Mouse (Mus musculus) limb, embryonic 14.5 days (tissue): Measurements from ENCODE around the gene Tmem8. TPM values are rescaled to one million over a fixed set of nuclear protein-coding genes. Genes with fewer than 3 reads are reported as not detected.

Experiments used
- ATAC-seq: fragments of 200-750 bp; cut with Nextera tagmentation; 2 replicates; pipeline ENCODE4 v1.8.0; 2017; ENCODE audit warnings: low read depth, moderate number of reproducible peaks, moderate TSS enrichment; ENCODE audit not compliant: low FRiP score
- DNase-seq: peaks from one replicate; pipeline ENCODE4 v3.0.0-alpha.2; 2015; ENCODE audit warnings: low spot score
- H3K27ac ChIP-seq: fragments of 300-500 bp; sonication (generic); replicated peaks from 2 replicates; pipeline ENCODE4 v1.5.1; 2014; ENCODE audit warnings: low read depth, mild to moderate bottlenecking, low read length, moderate library complexity, mixed read lengths
- H3K27me3 ChIP-seq: fragments of 300-500 bp; sonication (generic); 2 replicates; pipeline ENCODE4 v1.6.1; 2014; ENCODE audit warnings: low read length, mixed read lengths; ENCODE audit not compliant: control insufficient read depth, insufficient read depth
- H3K36me3 ChIP-seq: fragments of 300-500 bp; sonication (generic); 2 replicates; pipeline ENCODE4 v1.6.1; 2014; ENCODE audit warnings: mild to moderate bottlenecking, low read length, moderate library complexity, mixed read lengths; ENCODE audit not compliant: control insufficient read depth, insufficient read depth
- H3K4me1 ChIP-seq: fragments of 300-500 bp; sonication (generic); 2 replicates; pipeline ENCODE4 v1.6.1; 2014; ENCODE audit warnings: antibody characterized with exemption, low read length, mixed read lengths; ENCODE audit not compliant: control insufficient read depth, insufficient read depth
- H3K4me2 ChIP-seq: fragments of 300-500 bp; sonication (generic); replicated peaks from 2 replicates; pipeline ENCODE4 v1.6.1; 2014; ENCODE audit warnings: low read depth, mild to moderate bottlenecking, low read length, moderate library complexity; ENCODE audit not compliant: severe bottlenecking
- H3K4me3 ChIP-seq: fragments of 300-500 bp; sonication (generic); replicated peaks from 2 replicates; pipeline ENCODE4 v1.5.1; 2014; ENCODE audit warnings: low read length
- H3K9ac ChIP-seq: fragments of 300-500 bp; sonication (generic); 2 replicates; pipeline ENCODE4 v1.6.1; 2014; ENCODE audit warnings: mild to moderate bottlenecking, low read depth, low read length, moderate library complexity; ENCODE audit not compliant: severe bottlenecking
- H3K9me3 ChIP-seq: fragments of 300-500 bp; sonication (generic); 2 replicates; pipeline ENCODE4 v1.6.1; 2016; ENCODE audit warnings: low read length; ENCODE audit not compliant: control insufficient read depth
- POLR2A ChIP-seq: fragments of 200-500 bp; IDR thresholded peaks from 2 replicates; pipeline ENCODE4 v1.8.0; 2012; ENCODE audit warnings: inconsistent platforms, mild to moderate bottlenecking, moderate library complexity, borderline replicate concordance; ENCODE audit not compliant: insufficient read depth, insufficient read length; ENCODE audit errors: extremely low read depth
- WGBS: fragments of 180-500 bp; shearing (Covaris S2); extraction: QIAGEN DNeasy Blood & Tissue Kit; methylation state at CpG from one replicate; pipeline ENCODE4 v1.1.7; 2014; 5-methylcytosine and 5-hydroxymethylcytosine counted together
- polyA plus RNA-seq, 2 experiments: library from polyadenylated mRNA; depleted of rRNA in 1 of 2; stranded (reverse) in 1 of 2; unstranded in 1 of 2; fragments of >200 nt; fragmentation: Nextera tagmentation in 1 of 2; extraction: Ambion mirVana in 1 of 2; gene quantifications; 2 replicates each; pipeline versions ENCODE4 v1.2.1 to v1.2.3; 2012 to 2014

Tmem8 gene
- polyA plus RNA-seq, 2 experiments, result 1.1 to 4.3 TPM

- no peak for TF ChIP-seq POLR2A
- H3K4me2 ChIP-seq, result no peak overlapping the region
- no peak overlapping the region for H3K27ac ChIP-seq
- DNase-seq (no peak), ATAC-seq (no peak)
- no peaks in the 10 kb centered on the region for H3K27me3 ChIP-seq
- no peak overlapping the region for H3K9ac ChIP-seq
- no peaks in the 10 kb centered on the region for H3K36me3 ChIP-seq
- no peaks in the 10 kb centered on the region; the same call in 1 of the 2 replicates for H3K4me1 ChIP-seq
- H3K9me3 ChIP-seq, result no peaks in the 10 kb centered on the region
- WGBS, result 38% methylated on average over 2 of the region's 2 CpGs
- no peak overlapping the region for H3K4me3 ChIP-seq
Measured at GRCm38 (mm10) chr17:26100166-26100565, 12.9 kb upstream of the Tmem8 start.

GRCm38 (mm10) chr17:26101478-26101877 lies 11.6 kb upstream of the Tmem8 start:
- no peak overlapping the region for H3K4me3 ChIP-seq
- no peak for TF ChIP-seq POLR2A
- H3K36me3 ChIP-seq, result no peaks in the 10 kb centered on the region
- ATAC-seq, result no peak
- no peaks in the 10 kb centered on the region for H3K9me3 ChIP-seq
- H3K27ac ChIP-seq, result no peak overlapping the region
- H3K4me1 ChIP-seq, result no peaks in the 10 kb centered on the region
- WGBS, result 37% methylated on average over 4 of the region's 4 CpGs
- DNase-seq, result no peak
- no peaks in the 10 kb centered on the region for H3K27me3 ChIP-seq
- H3K4me2 ChIP-seq, result no peak overlapping the region
- no peak overlapping the region for H3K9ac ChIP-seq

- Histone ChIP-seq H3K4me2 (no peak overlapping the region), H3K9me3 (no peaks in the 10 kb centered on the region), H3K4me3 (no peak overlapping the region), H3K27ac (no peak overlapping the region), H3K4me1 (no peaks in the 10 kb centered on the region), H3K9ac (no peak overlapping the region), H3K27me3 (no peaks in the 10 kb centered on the region), H3K36me3 (no peaks in the 10 kb centered on the region)
- no peak for DNase-seq
- TF ChIP-seq POLR2A, result no peak
- WGBS, result 64% methylated on average over 4 of the region's 4 CpGs
- ATAC-seq, result no peak
Measured at GRCm38 (mm10) chr17:26105619-26106018, 7.5 kb upstream of the Tmem8 start.

GRCm38 (mm10) chr17:26110156-26110555 lies 2.9 kb upstream of the Tmem8 start:
- Histone ChIP-seq H3K9me3 (no peaks in the 10 kb centered on the region), H3K27ac (no peak overlapping the region), H3K4me1 (peaks cover 6% of the 10 kb centered on the region), H3K9ac (no peak overlapping the region), H3K4me3 (no peak overlapping the region), H3K4me2 (no peak overlapping the region), H3K36me3 (no peaks in the 10 kb centered on the region), H3K27me3 (peaks cover 44% of the 10 kb centered on the region)
- WGBS, result 32% methylated on average over 4 of the region's 4 CpGs
- ATAC-seq (no peak), DNase-seq (no peak)
- TF ChIP-seq POLR2A, result no peak

GRCm38 (mm10) chr17:26111024-26111423 lies 2.1 kb upstream of the Tmem8 start:
- DNase-seq (no peak), ATAC-seq (no peak)
- Histone ChIP-seq H3K4me2 (no peak overlapping the region), H3K36me3 (no peaks in the 10 kb centered on the region), H3K27me3 (peaks cover 53% of the 10 kb centered on the region), H3K27ac (no peak overlapping the region), H3K9me3 (no peaks in the 10 kb centered on the region), H3K4me1 (peaks cover 6% of the 10 kb centered on the region), H3K9ac (no peak overlapping the region), H3K4me3 (no peak overlapping the region)
- no peak for TF ChIP-seq POLR2A
- WGBS, result 6% methylated on average over 4 of the region's 4 CpGs

- H3K27me3 ChIP-seq, result peaks cover 57% of the 10 kb centered on the region
- TF ChIP-seq POLR2A, result no peak
- no peak overlapping the region for H3K4me2 ChIP-seq
- no peak for ATAC-seq
- WGBS, result 25% methylated on average over 4 of the region's 4 CpGs
- no peak overlapping the region for H3K27ac ChIP-seq
- no peak overlapping the region for H3K4me3 ChIP-seq
- no peaks in the 10 kb centered on the region for H3K9me3 ChIP-seq
- no peaks in the 10 kb centered on the region for H3K36me3 ChIP-seq
- no peak for DNase-seq
- H3K4me1 ChIP-seq, result peaks cover 6% of the 10 kb centered on the region
- H3K9ac ChIP-seq, result no peak overlapping the region
Measured at GRCm38 (mm10) chr17:26111722-26112121, 1.4 kb upstream of the Tmem8 start.
